Mouse (Mus musculus): ENCODE data around the gene Cux2. TPM values are rescaled to one million over a fixed set of nuclear protein-coding genes. Genes with fewer than 3 reads are reported as not detected.
A peak's percentile ranks its signal among the peaks of the same experiment; 100 is the strongest.

Cux2 gene
- total and polyA plus RNA-seq, 3 experiments, result 0.17 TPM; not detected in 2

GRCm38 (mm10) chr5:121825606-121826005, 224.3 kb downstream of the Cux2 start:
- no peak overlapping the region for H3K4me3 ChIP-seq (replicated peaks in 1 of 3; ENCODE audit: low read depth in 2 of 3, low read length in 2 of 3, poor library complexity in 1 of 3)
- no peak overlapping the region for H3K27ac ChIP-seq (ENCODE audit: insufficient read depth, low read depth)
- DNase-seq (ENCODE audit: extremely low read depth), result no peak
- peaks cover 27 to 70% of the 10 kb centered on the region in 2 experiments for H3K4me1 ChIP-seq (ENCODE audit: control insufficient read depth in 1 of 2, insufficient read depth in 2 of 2)
- no peak overlapping the region for H3K4me2 ChIP-seq (ENCODE audit: insufficient read depth, low read depth, poor library complexity, severe bottlenecking)
- in situ Hi-C loops (cut with MboI; ENCODE audit: low pct_ligation_motif_present, low pct_unique_long_range_greater_than_20kb, low sequenced_read_pairs) (no loop called here), dilution Hi-C loops (cut with MboI; ENCODE audit: extremely low pct_ligation_motif_present, extremely low pct_unique_long_range_greater_than_20kb, low sequenced_read_pairs) (no loop called here)
- peaks cover 90 to 99% of the 10 kb centered on the region in 2 experiments for H3K36me3 ChIP-seq (replicated peaks in 1 of 2; ENCODE audit: control insufficient read depth in 1 of 2, insufficient read depth in 1 of 2, low read length in 1 of 2)
- H3K9ac ChIP-seq (ENCODE audit: insufficient read depth, low read depth), result no peak overlapping the region
- H3K9me3 ChIP-seq (replicated peaks; ENCODE audit: low read length), result peaks cover 2% of the 10 kb centered on the region
- H3K27me3 ChIP-seq (replicated peaks), result no peaks in the 10 kb centered on the region
- peaks cover 89% of the 10 kb centered on the region for H3K79me2 ChIP-seq (replicated peaks; ENCODE audit: control insufficient read depth, extremely low read depth, insufficient read depth, poor library complexity, severe bottlenecking)
- no peak for TF ChIP-seq ZC3H11A (IDR thresholded peaks at IDR 0.05; ENCODE audit: low read depth, low read length)
- no peak for TF ChIP-seq JUN (IDR thresholded peaks at IDR 0.05; ENCODE audit: insufficient read depth, low read depth, low read length)
- TF ChIP-seq NRF1 (IDR thresholded peaks at IDR 0.05; ENCODE audit: low read depth, low read length), result no peak
- no peak for TF ChIP-seq CHD1 (IDR thresholded peaks at IDR 0.05; ENCODE audit: low read depth, low read length)
- no peak for TF ChIP-seq CTCF (conservative IDR thresholded peaks at IDR 0.05 in 1 of 2, IDR thresholded peaks at IDR 0.05 in 1 of 2; ENCODE audit: low read depth in 2 of 2, low read length in 2 of 2)
- no peak for TF ChIP-seq MEF2A (IDR thresholded peaks at IDR 0.05; ENCODE audit: borderline replicate concordance, low read depth, low read length)
- TF ChIP-seq TBP (conservative IDR thresholded peaks at IDR 0.05; ENCODE audit: low read depth, low read length), result no peak
- TF ChIP-seq RCOR1 (conservative IDR thresholded peaks at IDR 0.05; ENCODE audit: low read depth, low read length), result no peak
- TF ChIP-seq TCF12 (IDR thresholded peaks at IDR 0.05; ENCODE audit: low read depth, low read length), result no peak
- no peak for TF ChIP-seq E2F4 (IDR thresholded peaks at IDR 0.05; ENCODE audit: insufficient replicate concordance, low read depth, low read length)
- no peak for TF ChIP-seq GABPA (IDR thresholded peaks at IDR 0.05; ENCODE audit: insufficient replicate concordance, low read depth, low read length)
- no peak for TF ChIP-seq ZNF384 (IDR thresholded peaks at IDR 0.05; ENCODE audit: low read depth, low read length)
- no peak for TF ChIP-seq SIN3A (IDR thresholded peaks at IDR 0.05; ENCODE audit: low read length)
- no peak for TF ChIP-seq NELFE (IDR thresholded peaks at IDR 0.05; ENCODE audit: low read depth, low read length)
- TF ChIP-seq POLR2AphosphoS2 (IDR thresholded peaks at IDR 0.05; ENCODE audit: low read depth, low read length), result no peak

- Histone ChIP-seq H3K9me3 (replicated peaks; ENCODE audit: low read length) (peaks cover 2% of the 10 kb centered on the region), H3K27ac (ENCODE audit: insufficient read depth, low read depth) (peak overlapping the region; percentile 34; the same call in 1 of the 2 replicates), H3K4me1 (ENCODE audit: control insufficient read depth in 1 of 2, insufficient read depth in 2 of 2) (peaks cover 26 to 72% of the 10 kb centered on the region in 2 experiments), H3K27me3 (replicated peaks) (no peaks in the 10 kb centered on the region), H3K79me2 (replicated peaks; ENCODE audit: control insufficient read depth, extremely low read depth, insufficient read depth, poor library complexity, severe bottlenecking) (peaks cover 81% of the 10 kb centered on the region), H3K4me3 (replicated peaks in 1 of 3; ENCODE audit: low read depth in 2 of 3, low read length in 2 of 3, poor library complexity in 1 of 3) (no peak overlapping the region), H3K4me2 (ENCODE audit: insufficient read depth, low read depth, poor library complexity, severe bottlenecking) (no peak overlapping the region), H3K9ac (ENCODE audit: insufficient read depth, low read depth) (no peak overlapping the region), H3K36me3 (replicated peaks in 1 of 2; ENCODE audit: control insufficient read depth in 1 of 2, insufficient read depth in 1 of 2, low read length in 1 of 2) (peaks cover 92 to 100% of the 10 kb centered on the region in 2 experiments)
- DNase-seq (ENCODE audit: extremely low read depth), result no peak
- in situ Hi-C loops (cut with MboI; ENCODE audit: low pct_ligation_motif_present, low pct_unique_long_range_greater_than_20kb, low sequenced_read_pairs) (no loop called here), dilution Hi-C loops (cut with MboI; ENCODE audit: extremely low pct_ligation_motif_present, extremely low pct_unique_long_range_greater_than_20kb, low sequenced_read_pairs) (no loop called here)
- TF ChIP-seq MXI1 (IDR thresholded peaks at IDR 0.05; ENCODE audit: low read depth, low read length) (no peak), IRF4 (IDR thresholded peaks at IDR 0.05; ENCODE audit: low read depth, low read length) (no peak), E2F4 (IDR thresholded peaks at IDR 0.05; ENCODE audit: insufficient replicate concordance, low read depth, low read length) (no peak), USF2 (conservative IDR thresholded peaks at IDR 0.05; ENCODE audit: low read depth, low read length) (no peak), ETS1 (conservative IDR thresholded peaks at IDR 0.05; ENCODE audit: low read depth, low read length) (no peak), TCF12 (IDR thresholded peaks at IDR 0.05; ENCODE audit: low read depth, low read length) (no peak), ZC3H11A (IDR thresholded peaks at IDR 0.05; ENCODE audit: low read depth, low read length) (no peak), RAD21 (IDR thresholded peaks at IDR 0.05; ENCODE audit: low read depth, low read length) (no peak), JUND (conservative IDR thresholded peaks at IDR 0.05; ENCODE audit: low read depth, low read length) (no peak), NELFE (IDR thresholded peaks at IDR 0.05; ENCODE audit: low read depth, low read length) (no peak), MAFK (IDR thresholded peaks at IDR 0.05; ENCODE audit: insufficient replicate concordance, low read length) (no peak), RCOR1 (conservative IDR thresholded peaks at IDR 0.05; ENCODE audit: low read depth, low read length) (no peak), USF1 (IDR thresholded peaks at IDR 0.05; ENCODE audit: low read depth, low read length) (no peak), EP300 (IDR thresholded peaks at IDR 0.05; ENCODE audit: low read length) (no peak)
Measured at GRCm38 (mm10) chr5:121824121-121824520, 225.8 kb downstream of the Cux2 start.
